In the genomic region with DNA sequence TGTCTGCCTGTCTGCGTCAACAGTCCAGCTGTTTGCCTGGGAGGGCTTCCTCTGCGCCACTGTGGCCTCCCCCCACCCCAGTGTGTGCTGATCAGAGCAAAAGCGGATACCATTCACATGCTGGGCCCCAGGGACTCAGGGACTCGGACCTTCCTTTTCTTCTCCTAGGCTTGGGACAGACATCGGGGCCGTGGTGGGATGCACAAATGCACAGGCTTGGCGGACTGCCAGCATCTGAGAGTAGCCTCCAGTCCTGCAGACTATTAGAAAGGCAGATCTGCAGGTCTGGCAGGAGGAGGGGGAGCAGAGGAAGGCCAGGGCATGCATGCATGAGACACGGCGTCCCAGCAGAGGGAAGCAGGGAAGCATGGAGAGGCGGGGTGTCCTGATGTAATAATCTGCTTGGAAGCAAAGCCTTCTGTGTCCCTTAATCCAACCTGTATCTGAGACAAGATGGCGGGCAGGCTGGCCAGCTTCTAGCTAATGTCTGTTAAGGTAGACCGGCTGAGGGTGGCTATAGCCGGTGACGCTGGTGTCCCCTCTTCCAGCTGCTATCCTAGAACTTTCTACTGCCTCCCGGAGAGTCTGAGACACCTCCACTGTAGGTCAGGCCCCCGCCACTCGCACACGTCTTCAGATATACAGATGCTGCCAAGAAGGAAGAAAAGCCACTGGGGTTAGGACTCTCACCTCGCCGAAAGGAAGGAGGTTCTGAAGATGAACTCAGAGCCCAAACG, we compare ENCODE assay signal across 8 mouse cellular contexts. TPM values are rescaled to one million over a fixed set of nuclear protein-coding genes. Genes with fewer than 3 reads are reported as not detected.
DNase-seq lines count a peak whose midpoint lies in the region; ATAC-seq and TF ChIP-seq lines count a peak whose summit lies in the region.

No protein-coding gene starts in this region.

- intact Hi-C loops in left cerebral cortex, postnatal 14 days (cut with DNase I), result no loop called here

- no peak overlapping the region for H3K27ac ChIP-seq in liver, postnatal 0 days (ENCODE audit: low read depth)
- peak overlapping the region; percentile 96; the same call in 1 of the 2 replicates for H3K27ac ChIP-seq in embryonic fibroblast, embryonic 13.5 days (ENCODE audit: insufficient read depth, low read length)
- H3K27ac ChIP-seq in intestine, embryonic 14.5 days (ENCODE audit: low read depth), result peak overlapping the region; percentile 89
- peak overlapping the region; percentile 95 for H3K27ac ChIP-seq in neural tube, embryonic 11.5 days (ENCODE audit: low read depth, low read length)

- no peak for TF ChIP-seq POLR2A in embryonic fibroblast, embryonic 13.5 days (IDR thresholded peaks at IDR 0.05; ENCODE audit: low read depth, low read length)

- H3K4me3 ChIP-seq in liver, postnatal 0 days (ENCODE audit: low read depth, low read length), result no peak overlapping the region
- no peak overlapping the region for H3K4me3 ChIP-seq in embryonic fibroblast, embryonic 13.5 days (ENCODE audit: insufficient read depth, low read length)
- no peak overlapping the region for H3K4me3 ChIP-seq in intestine, embryonic 14.5 days (ENCODE audit: low read depth, low read length)
- no peak overlapping the region for H3K4me3 ChIP-seq in neural tube, embryonic 11.5 days (ENCODE audit: low read depth, low read length)

- H3K36me3 ChIP-seq in liver, postnatal 0 days (replicated peaks; ENCODE audit: insufficient read depth, low read length), result no peaks in the 10 kb centered on the region
- H3K36me3 ChIP-seq in intestine, embryonic 14.5 days (ENCODE audit: control insufficient read depth, insufficient read depth, low read length), result 0 out of 2 replicates have a peak, but pooled peaks cover 5% of the 10 kb centered on the region
- no peaks in the 10 kb centered on the region for H3K36me3 ChIP-seq in neural tube, embryonic 11.5 days (ENCODE audit: control insufficient read depth, insufficient read depth, low read length)

- DNase-seq in liver, result peak; percentile 49
- DNase-seq in liver, postnatal 0 days, result no peak
- DNase-seq in intestine, embryonic 14.5 days (ENCODE audit: low spot score), result peak; percentile 78
- peak; percentile 84 for DNase-seq in neural tube, embryonic 11.5 days (ENCODE audit: low spot score)
- DNase-seq in left cerebral cortex, postnatal 14 days (ENCODE audit: low spot score in 2 of 2), result no peak
- DNase-seq in thymus, postnatal 14 days, result no peak

- no peaks in the 10 kb centered on the region for H3K9me3 ChIP-seq in liver, postnatal 0 days (ENCODE audit: low read length)
- no peaks in the 10 kb centered on the region for H3K9me3 ChIP-seq in intestine, embryonic 14.5 days (ENCODE audit: control insufficient read depth, low read length)
- H3K9me3 ChIP-seq in neural tube, embryonic 11.5 days (ENCODE audit: control insufficient read depth, low read length), result no peaks in the 10 kb centered on the region

- no peak for TF ChIP-seq CTCF in liver, postnatal 0 days (IDR thresholded peaks at IDR 0.05; ENCODE audit: low read depth)
- peak; percentile 43; the same call in 1 of the 2 replicates for TF ChIP-seq CTCF in embryonic fibroblast, embryonic 13.5 days (IDR thresholded peaks at IDR 0.05; ENCODE audit: borderline replicate concordance, insufficient read depth, low read length)

- WGBS in liver, postnatal 0 days (ENCODE audit: insufficient replicate concordance), result 73% methylated on average over 21 of the region's 21 CpGs
- 44% methylated on average over 21 of the region's 21 CpGs for WGBS in intestine, embryonic 14.5 days
- WGBS in neural tube, embryonic 11.5 days, result 51% methylated on average over 21 of the region's 21 CpGs

- no peak overlapping the region for H3K4me2 ChIP-seq in liver, postnatal 0 days (ENCODE audit: low read depth, low read length)
- no peak overlapping the region for H3K4me2 ChIP-seq in intestine, embryonic 14.5 days (ENCODE audit: low read length)
- peak overlapping the region; percentile 21; the same call in 1 of the 2 replicates for H3K4me2 ChIP-seq in neural tube, embryonic 11.5 days (ENCODE audit: low read depth)

- no peaks in the 10 kb centered on the region for H3K27me3 ChIP-seq in liver, postnatal 0 days (ENCODE audit: insufficient read depth, low read length)
- H3K27me3 ChIP-seq in intestine, embryonic 14.5 days (replicated peaks; ENCODE audit: control insufficient read depth, insufficient read depth, low read length), result no peaks in the 10 kb centered on the region
- H3K27me3 ChIP-seq in neural tube, embryonic 11.5 days (ENCODE audit: control insufficient read depth, insufficient read depth, low read length), result no peaks in the 10 kb centered on the region

- no peak overlapping the region for H3K9ac ChIP-seq in liver, postnatal 0 days (replicated peaks)
- no peak overlapping the region for H3K9ac ChIP-seq in intestine, embryonic 14.5 days (ENCODE audit: low read length)
- peak overlapping the region; percentile 27; the same call in 1 of the 2 replicates for H3K9ac ChIP-seq in neural tube, embryonic 11.5 days (ENCODE audit: low read length)

- no peak for TF ChIP-seq EP300 in liver, postnatal 0 days (IDR thresholded peaks at IDR 0.05; ENCODE audit: low read depth)

- ATAC-seq in liver, postnatal 0 days, result no peak
- 0 out of 2 replicates have a peak, but pooled peaks have one; percentile 7 for ATAC-seq in intestine, embryonic 14.5 days (replicated peaks; ENCODE audit: low FRiP score, low TSS enrichment, low read depth)
- ATAC-seq in neural tube, embryonic 11.5 days (ENCODE audit: insufficient read depth, low FRiP score, low TSS enrichment), result peak; percentile 18; the same call in 1 of the 2 replicates
- ATAC-seq in megakaryocyte progenitor cell, adult 5-6 weeks (replicated peaks; ENCODE audit: poor library complexity), result no peak

- H3K4me1 ChIP-seq in liver, postnatal 0 days (ENCODE audit: insufficient read depth), result peaks cover 8% of the 10 kb centered on the region
- H3K4me1 ChIP-seq in embryonic fibroblast, embryonic 13.5 days (ENCODE audit: control insufficient read depth, insufficient read depth, low read length), result peaks cover 28% of the 10 kb centered on the region
- H3K4me1 ChIP-seq in intestine, embryonic 14.5 days (replicated peaks; ENCODE audit: control insufficient read depth, insufficient read depth, low read length), result peaks cover 48% of the 10 kb centered on the region
- H3K4me1 ChIP-seq in neural tube, embryonic 11.5 days (ENCODE audit: control insufficient read depth, insufficient read depth, low read length), result peaks cover 53% of the 10 kb centered on the region

RNA-seq across cellular contexts. Expression of a gene that starts 14.9 kb away (rescaled TPM):
- polyA plus RNA-seq in liver, postnatal 0 days (2015; fragmentation: Nextera tagmentation; extraction: Ambion mirVana), result 1.4 and 4.0 TPM in 2 replicates
- 76.8 and 82.4 TPM in 2 replicates for polyA plus RNA-seq in embryonic fibroblast, embryonic 13.5 days (2011; ENCODE audit: insufficient read length, low read depth, missing spikeins)
- 22.6 and 23.8 TPM in 2 replicates for polyA plus RNA-seq in intestine, embryonic 14.5 days (2014; fragmentation: Nextera tagmentation; extraction: Ambion mirVana)
- 46.0 and 51.1 TPM in 2 replicates for polyA plus RNA-seq in neural tube, embryonic 11.5 days (2014; fragmentation: Nextera tagmentation; extraction: Ambion mirVana)
- total RNA-seq in left cerebral cortex, postnatal 14 days (2021), result 10 to 100 TPM; 14.9 to 15.9 TPM
- 0.10 and 1.1 TPM in 2 replicates for total RNA-seq in megakaryocyte progenitor cell, adult 5-6 weeks (2015)
- not detected in 2 replicates for total RNA-seq in megakaryocyte progenitor cell, adult 5-6 weeks (2017)

RNA-seq across cellular contexts. Expression of a gene that starts 30.1 kb away (rescaled TPM):
- polyA plus RNA-seq in liver, postnatal 0 days (2015; fragmentation: Nextera tagmentation; extraction: Ambion mirVana), result 32.6 and 33.0 TPM in 2 replicates
- 20.4 and 22.4 TPM in 2 replicates for polyA plus RNA-seq in embryonic fibroblast, embryonic 13.5 days (2011; ENCODE audit: insufficient read length, low read depth, missing spikeins)
- 70.3 and 81.4 TPM in 2 replicates for polyA plus RNA-seq in intestine, embryonic 14.5 days (2014; fragmentation: Nextera tagmentation; extraction: Ambion mirVana)
- 61.2 and 63.6 TPM in 2 replicates for polyA plus RNA-seq in neural tube, embryonic 11.5 days (2014; fragmentation: Nextera tagmentation; extraction: Ambion mirVana)
- 10 to 100 TPM; 25.8 to 28.4 TPM for total RNA-seq in left cerebral cortex, postnatal 14 days (2021)
- 49.9 and 53.9 TPM in 2 replicates for total RNA-seq in megakaryocyte progenitor cell, adult 5-6 weeks (2015)
- 21.7 and 31.8 TPM in 2 replicates for total RNA-seq in megakaryocyte progenitor cell, adult 5-6 weeks (2017)

RNA-seq across cellular contexts. Expression of a gene that starts 30.3 kb away (rescaled TPM):
- 18.5 and 19.0 TPM in 2 replicates for polyA plus RNA-seq in liver, postnatal 0 days (2015; fragmentation: Nextera tagmentation; extraction: Ambion mirVana)
- 37.1 and 38.7 TPM in 2 replicates for polyA plus RNA-seq in embryonic fibroblast, embryonic 13.5 days (2011; ENCODE audit: insufficient read length, low read depth, missing spikeins)
- polyA plus RNA-seq in intestine, embryonic 14.5 days (2014; fragmentation: Nextera tagmentation; extraction: Ambion mirVana), result 82.8 and 85.3 TPM in 2 replicates
- 86.0 and 88.4 TPM in 2 replicates for polyA plus RNA-seq in neural tube, embryonic 11.5 days (2014; fragmentation: Nextera tagmentation; extraction: Ambion mirVana)
- 10 to 100 TPM; 25.4 to 30.2 TPM for total RNA-seq in left cerebral cortex, postnatal 14 days (2021)
- total RNA-seq in megakaryocyte progenitor cell, adult 5-6 weeks (2015), result 42.9 and 43.8 TPM in 2 replicates
- 43.6 and 50.1 TPM in 2 replicates for total RNA-seq in megakaryocyte progenitor cell, adult 5-6 weeks (2017)

RNA-seq across cellular contexts. Expression of a gene that starts 37.7 kb away (rescaled TPM):
- not detected in 2 replicates for polyA plus RNA-seq in liver, postnatal 0 days (2015; fragmentation: Nextera tagmentation; extraction: Ambion mirVana)
- polyA plus RNA-seq in embryonic fibroblast, embryonic 13.5 days (2011; ENCODE audit: insufficient read length, low read depth, missing spikeins), result not detected in 2 replicates
- not detected in 2 replicates for polyA plus RNA-seq in intestine, embryonic 14.5 days (2014; fragmentation: Nextera tagmentation; extraction: Ambion mirVana)
- polyA plus RNA-seq in neural tube, embryonic 11.5 days (2014; fragmentation: Nextera tagmentation; extraction: Ambion mirVana), result not detected in 2 replicates
- not detected for total RNA-seq in left cerebral cortex, postnatal 14 days (2021)
- total RNA-seq in megakaryocyte progenitor cell, adult 5-6 weeks (2015), result not detected in 2 replicates
- not detected in 2 replicates for total RNA-seq in megakaryocyte progenitor cell, adult 5-6 weeks (2017)

RNA-seq across cellular contexts. Expression of a gene that starts 39.3 kb away (rescaled TPM):
- 16.5 and 18.0 TPM in 2 replicates for polyA plus RNA-seq in liver, postnatal 0 days (2015; fragmentation: Nextera tagmentation; extraction: Ambion mirVana)
- polyA plus RNA-seq in embryonic fibroblast, embryonic 13.5 days (2011; ENCODE audit: insufficient read length, low read depth, missing spikeins), result 30.7 and 36.6 TPM in 2 replicates
- polyA plus RNA-seq in intestine, embryonic 14.5 days (2014; fragmentation: Nextera tagmentation; extraction: Ambion mirVana), result 29.1 and 32.6 TPM in 2 replicates
- 33.2 and 41.1 TPM in 2 replicates for polyA plus RNA-seq in neural tube, embryonic 11.5 days (2014; fragmentation: Nextera tagmentation; extraction: Ambion mirVana)
- 10 to 100 TPM; 36.9 to 45.9 TPM for total RNA-seq in left cerebral cortex, postnatal 14 days (2021)
- total RNA-seq in megakaryocyte progenitor cell, adult 5-6 weeks (2015), result 13.6 and 14.8 TPM in 2 replicates
- 11.1 and 11.2 TPM in 2 replicates for total RNA-seq in megakaryocyte progenitor cell, adult 5-6 weeks (2017)

Comparison
In these comparisons a context has a peak if more than half of its experiments do, and no peak if none do; other contexts are left out.
1. DNase-seq: peak in liver (single experiment), intestine, embryonic 14.5 days (single experiment) and neural tube, embryonic 11.5 days (single experiment); none in liver, postnatal 0 days (single experiment), left cerebral cortex, postnatal 14 days (0 of 2) and thymus, postnatal 14 days (single experiment).
2. ATAC-seq: peak in intestine, embryonic 14.5 days (single experiment) and neural tube, embryonic 11.5 days (single experiment); none in liver, postnatal 0 days (single experiment) and megakaryocyte progenitor cell, adult 5-6 weeks (single experiment).